Mouse (Mus musculus) adrenal gland, postnatal 10 days (tissue): ENCODE results near the gene Cep57l1. TPM values are rescaled to one million over a fixed set of nuclear protein-coding genes. Genes with fewer than 3 reads are reported as not detected.
A peak's percentile ranks its signal among the peaks of the same experiment; 100 is the strongest.

Source experiments
- DNase-seq: peaks from one replicate; pipeline ENCODE4 v3.0.0; 2021; ENCODE audit warnings: mixed read lengths
- total RNA-seq, 2 experiments: library from RNA; stranded (reverse); gene quantifications; 2 replicates each; pipeline ENCODE4 v1.2.3; 2021

Cep57l1 gene
- total RNA-seq, 2 experiments from 2014 or later = 8.8 to 10.2 TPM

- no peak for DNase-seq
Observed at GRCm38 (mm10) chr10:41816516-41816915, 6.8 kb upstream of the Cep57l1 start.

GRCm38 (mm10) chr10:41814305-41814853 lies 4.7 kb upstream of the Cep57l1 start:
- DNase-seq = no peak

- no peak for DNase-seq
Observed at GRCm38 (mm10) chr10:41812566-41812965, 2.9 kb upstream of the Cep57l1 start.

GRCm38 (mm10) chr10:41810564-41811455 lies 1.1 kb upstream of the Cep57l1 start:
- DNase-seq = no peak

- DNase-seq = peak; percentile 86
Observed at GRCm38 (mm10) chr10:41809080-41809770, 446 bp downstream of the Cep57l1 start.

GRCm38 (mm10) chr10:41805729-41806355 lies 3.8 kb downstream of the Cep57l1 start:
- no peak for DNase-seq

- DNase-seq = no peak
Observed at GRCm38 (mm10) chr10:41804711-41805110, 5.0 kb downstream of the Cep57l1 start.

- DNase-seq = no peak
Observed at GRCm38 (mm10) chr10:41803467-41803866, 6.2 kb downstream of the Cep57l1 start.

GRCm38 (mm10) chr10:41797253-41797652 lies 12.4 kb downstream of the Cep57l1 start:
- no peak for DNase-seq

- DNase-seq = no peak
Observed at GRCm38 (mm10) chr10:41792375-41792774, 17.3 kb downstream of the Cep57l1 start.

- no peak for DNase-seq
Observed at GRCm38 (mm10) chr10:41767254-41767653, 42.4 kb downstream of the Cep57l1 start.

- no peak for DNase-seq
Observed at GRCm38 (mm10) chr10:41766280-41766679, 43.4 kb downstream of the Cep57l1 start.

GRCm38 (mm10) chr10:41765586-41765985 lies 44.1 kb downstream of the Cep57l1 start:
- DNase-seq = peak; percentile 12

- no peak for DNase-seq
Observed at GRCm38 (mm10) chr10:41763741-41764385, 45.8 kb downstream of the Cep57l1 start.

GRCm38 (mm10) chr10:41760866-41761265 lies 48.8 kb downstream of the Cep57l1 start:
- DNase-seq = no peak

GRCm38 (mm10) chr10:41758041-41758440 lies 51.6 kb downstream of the Cep57l1 start:
- DNase-seq = no peak

GRCm38 (mm10) chr10:41757226-41757625 lies 52.4 kb downstream of the Cep57l1 start:
- no peak for DNase-seq

GRCm38 (mm10) chr10:41751867-41752480 lies 57.7 kb downstream of the Cep57l1 start:
- DNase-seq = no peak

- no peak for DNase-seq
Observed at GRCm38 (mm10) chr10:41749306-41749705, 60.4 kb downstream of the Cep57l1 start.

GRCm38 (mm10) chr10:41746554-41746953 lies 63.1 kb downstream of the Cep57l1 start:
- DNase-seq = no peak

- no peak for DNase-seq
Observed at GRCm38 (mm10) chr10:41744006-41744405, 65.7 kb downstream of the Cep57l1 start.

- no peak for DNase-seq
Observed at GRCm38 (mm10) chr10:41740221-41740620, 69.5 kb downstream of the Cep57l1 start.
